Mouse (Mus musculus): ENCODE measurements around the gene Smarcad1.

Gene Smarcad1

GRCm38 (mm10) chr6:65114902-65115301 lies 72.5 kb downstream of the Smarcad1 start:
- no peak for DNase-seq (ENCODE audit: low read depth, low spot score)

- DNase-seq (ENCODE audit: low read depth, low spot score): no peak
These were observed 75.2 kb downstream of the Smarcad1 start for GRCm38 (mm10) chr6:65117540-65117939.

GRCm38 (mm10) chr6:65126074-65126726 lies 83.8 kb downstream of the Smarcad1 start:
- DNase-seq (ENCODE audit: low read depth, low spot score): no peak

GRCm38 (mm10) chr6:65132376-65132775 lies 90.0 kb downstream of the Smarcad1 start:
- DNase-seq (ENCODE audit: low read depth, low spot score): no peak

- no peak for DNase-seq (ENCODE audit: low read depth, low spot score)
These were observed 95.4 kb downstream of the Smarcad1 start for GRCm38 (mm10) chr6:65137802-65138201.

GRCm38 (mm10) chr6:65138243-65138642 lies 95.9 kb downstream of the Smarcad1 start:
- no peak for DNase-seq (ENCODE audit: low read depth, low spot score)

- DNase-seq (ENCODE audit: low read depth, low spot score): no peak
These were observed 97.8 kb downstream of the Smarcad1 start for GRCm38 (mm10) chr6:65140082-65140749.

GRCm38 (mm10) chr6:65140750-65141243 lies 98.4 kb downstream of the Smarcad1 start:
- DNase-seq (ENCODE audit: low read depth, low spot score): no peak

GRCm38 (mm10) chr6:65142316-65142715 lies 99.9 kb downstream of the Smarcad1 start:
- no peak for DNase-seq (ENCODE audit: low read depth, low spot score)

- DNase-seq (ENCODE audit: low read depth, low spot score): no peak
These were observed 102.3 kb downstream of the Smarcad1 start, which contains the start of gene Hpgds for GRCm38 (mm10) chr6:65144621-65145205. Gene Hpgds, minus strand, starts transcription at chr6:65144908.

- no peak for DNase-seq (ENCODE audit: low read depth, low spot score)
These were observed 104.0 kb downstream of the Smarcad1 start for GRCm38 (mm10) chr6:65146363-65146762.

- no peak for DNase-seq (ENCODE audit: low read depth, low spot score)
These were observed 108.3 kb downstream of the Smarcad1 start for GRCm38 (mm10) chr6:65150703-65151102.

- no peak for DNase-seq (ENCODE audit: low read depth, low spot score)
These were observed 111.2 kb downstream of the Smarcad1 start for GRCm38 (mm10) chr6:65153570-65153969.

GRCm38 (mm10) chr6:65157042-65157441 lies 114.7 kb downstream of the Smarcad1 start:
- no peak for DNase-seq (ENCODE audit: low read depth, low spot score)

GRCm38 (mm10) chr6:65159381-65159942 lies 117.1 kb downstream of the Smarcad1 start:
- DNase-seq (ENCODE audit: low read depth, low spot score): no peak

- DNase-seq (ENCODE audit: low read depth, low spot score): no peak
These were observed 121.8 kb downstream of the Smarcad1 start for GRCm38 (mm10) chr6:65164137-65164536.

GRCm38 (mm10) chr6:65164977-65165376 lies 122.6 kb downstream of the Smarcad1 start:
- no peak for DNase-seq (ENCODE audit: low read depth, low spot score)

All from embryo, embryonic 11.5 days (tissue).